Mouse (Mus musculus) macrophage (primary cell): Measurements from ENCODE around the gene Rraga. TPM values are rescaled to one million over a fixed set of nuclear protein-coding genes. Genes with fewer than 3 reads are reported as not detected.

ENCODE experiments used
- H3K27ac ChIP-seq: fragments of 350-480 bp; formaldehyde crosslinking; 2 replicates; pipeline ENCODE4 v1.9.0; 2021
- H3K36me3 ChIP-seq: fragments of 350-480 bp; formaldehyde crosslinking; 2 replicates; pipeline ENCODE4 v1.9.0; 2021; ENCODE audit errors: inconsistent target
- H3K4me3 ChIP-seq: fragments of 350-480 bp; formaldehyde crosslinking; 2 replicates; pipeline ENCODE4 v1.9.0; 2021; ENCODE audit errors: inconsistent target
- H3K79me2 ChIP-seq: fragments of 350-480 bp; formaldehyde crosslinking; 2 replicates; pipeline ENCODE4 v1.9.0; 2021; ENCODE audit errors: inconsistent target
- WGBS: methylation state at CpG from one replicate; pipeline ENCODE4 v1.1.7; 2026; ENCODE audit warnings: inconsistent platforms; ENCODE audit not compliant: missing documents; 5-methylcytosine and 5-hydroxymethylcytosine counted together
- polyA plus RNA-seq: library from polyadenylated mRNA; stranded (reverse); fragments of 250-400 nt; gene quantifications from 3 replicates; pipeline ENCODE4 v1.2.4, GENCODE M21; 2018; ENCODE audit warnings: inconsistent platforms
- total RNA-seq, 78 experiments: library from RNA; depleted of rRNA; stranded (reverse); fragments of 250-400 nt; gene quantifications; 1 replicate in 9 of 78; 2 replicates in 24 of 78; 3 replicates in 43 of 78; 4 replicates in 2 of 78; pipeline ENCODE4 v1.2.4; 2018; ENCODE audit warnings: inconsistent platforms in 56 of 78

Gene Rraga
- total RNA-seq (2018; cell fraction: chromatin; rRNA removed) = 10 to 100 TPM in 9 of 26 experiments, 1 to 10 TPM in 17; 5.5 to 20.8 (median 9.2) TPM
- 10 to 100 TPM; 35.6 to 62.7 (median 48.0) TPM for total RNA-seq (2018; cell fraction: cytosol; rRNA removed)
- 10 to 100 TPM; 13.4 to 39.6 (median 27.9) TPM for total RNA-seq (2018; cell fraction: nucleus; rRNA removed)
- 62.8 to 81.5 TPM (median 63.2 TPM) in 3 replicates for polyA plus RNA-seq

DNA sequence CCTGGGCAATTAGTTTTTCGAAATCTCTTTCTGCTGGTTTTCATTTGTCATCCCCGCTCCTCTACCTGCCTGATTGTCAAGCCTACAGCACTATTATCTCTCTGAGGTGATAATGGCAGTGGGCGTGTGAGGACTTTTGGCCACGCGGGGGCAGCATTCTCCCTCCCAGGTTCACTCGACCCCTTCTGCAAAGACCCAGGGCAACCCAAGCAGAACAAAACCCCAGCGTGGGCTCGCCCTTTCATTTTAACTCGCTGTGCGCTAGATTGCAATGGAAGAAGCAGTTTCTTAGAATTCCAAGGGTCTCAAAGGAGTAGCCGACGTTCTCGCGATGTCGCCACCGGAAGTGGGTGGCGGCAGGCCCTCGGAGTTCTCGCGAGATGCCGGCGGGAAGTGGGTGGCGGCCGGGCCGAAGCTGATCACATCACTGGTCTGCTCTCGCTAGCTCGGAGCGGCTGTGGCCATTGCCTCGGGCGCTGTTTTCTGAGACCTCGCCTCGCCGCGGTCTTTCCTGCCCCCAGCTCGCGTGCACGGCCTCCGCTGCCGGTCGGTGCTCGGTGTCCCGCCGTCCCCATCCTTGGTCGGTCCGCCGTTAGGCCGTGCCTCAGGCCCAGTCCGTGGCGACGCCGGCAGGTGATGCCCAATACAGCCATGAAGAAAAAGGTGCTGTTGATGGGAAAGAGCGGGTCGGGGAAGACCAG, at the start of gene Rraga:
Gene Rraga, plus strand, starts transcription at position 386 of the 701 bp plus-strand sequence.
- Histone ChIP-seq H3K36me3 (no peaks in the 10 kb centered on the region), H3K27ac (peak within 1 kb of the TSS; percentile 87), H3K4me3 (peak within 1 kb of the TSS; percentile 85), H3K79me2 (peaks cover 34% of the 10 kb centered on the region)
- WGBS = under 1% methylated on average over 52 of the region's 53 CpGs

DNA sequence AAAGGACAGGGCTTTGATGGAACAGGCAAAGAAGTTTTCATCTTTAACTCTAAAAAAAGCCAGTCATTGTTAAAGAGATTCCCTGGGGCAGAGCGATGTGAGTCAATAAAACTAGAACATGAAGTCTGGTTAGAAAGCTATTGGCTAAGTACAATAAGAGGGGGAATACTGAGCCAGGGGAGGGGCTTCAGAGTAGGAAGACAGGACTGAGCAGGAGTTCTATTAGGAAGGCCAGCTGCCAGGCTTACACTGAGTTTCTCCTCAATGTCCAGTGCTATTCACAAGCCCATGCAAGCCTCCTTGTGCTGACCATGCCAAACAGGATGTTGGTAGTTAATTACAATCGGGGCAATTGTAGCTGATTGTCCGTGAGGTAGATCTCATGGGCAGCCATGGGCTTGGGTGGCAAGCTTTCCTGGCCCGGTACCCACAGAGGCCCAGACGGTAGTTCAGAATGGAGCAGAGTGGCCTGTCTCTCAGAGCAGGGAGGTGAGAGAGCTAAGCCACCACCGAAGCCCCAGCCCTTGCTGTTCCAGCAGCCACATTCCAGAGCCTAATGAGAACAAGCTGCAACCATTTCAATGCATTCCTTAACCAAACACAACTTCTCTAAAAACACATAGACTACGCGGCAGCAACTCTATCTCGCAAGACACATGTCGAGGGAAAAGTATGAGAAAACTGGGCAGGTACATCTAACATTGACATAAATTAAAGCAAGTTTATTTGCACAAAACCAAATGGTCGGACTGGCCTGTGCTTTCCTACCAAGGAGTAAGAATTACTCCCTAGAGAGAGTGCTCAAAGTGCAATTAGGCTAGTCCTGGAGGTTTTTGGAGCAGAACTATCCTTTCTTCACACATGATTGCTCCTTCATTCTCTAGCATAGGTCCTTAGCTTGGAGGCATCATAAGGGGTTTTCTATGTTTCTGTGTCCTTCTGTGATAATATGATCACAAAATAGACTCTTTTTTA, 48.0 kb upstream of the Rraga start:
- no peaks in the 10 kb centered on the region for H3K36me3 ChIP-seq
- no peaks in the 10 kb centered on the region for H3K79me2 ChIP-seq
- H3K4me3 ChIP-seq = no peak overlapping the region
- no peak overlapping the region for H3K27ac ChIP-seq
- 87% methylated on average over 11 of the region's 11 CpGs for WGBS

DNA sequence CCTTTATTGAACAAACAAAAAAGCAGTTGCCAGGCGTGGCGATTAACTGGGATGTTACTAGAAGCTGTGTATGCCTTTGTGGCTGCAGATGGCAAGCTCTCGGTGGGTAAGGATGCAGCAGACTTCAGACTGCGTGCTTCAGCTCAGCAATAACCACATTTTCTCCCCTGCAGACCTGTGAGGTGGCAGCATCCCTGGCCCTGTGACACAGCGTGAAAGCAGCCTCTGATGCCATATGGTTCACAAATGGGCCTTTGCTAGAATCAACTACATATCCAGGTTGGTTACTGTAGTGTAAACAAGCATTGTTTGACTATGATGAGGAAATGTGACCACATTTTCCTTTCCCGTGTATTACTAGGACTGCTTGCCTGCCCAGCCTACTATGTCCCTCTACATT, 46.3 kb upstream of the Rraga start:
- 78% methylated on average over 6 of the region's 6 CpGs for WGBS
- H3K36me3 ChIP-seq = no peaks in the 10 kb centered on the region
- H3K79me2 ChIP-seq = no peaks in the 10 kb centered on the region
- no peak overlapping the region for H3K4me3 ChIP-seq
- H3K27ac ChIP-seq = no peak overlapping the region

DNA sequence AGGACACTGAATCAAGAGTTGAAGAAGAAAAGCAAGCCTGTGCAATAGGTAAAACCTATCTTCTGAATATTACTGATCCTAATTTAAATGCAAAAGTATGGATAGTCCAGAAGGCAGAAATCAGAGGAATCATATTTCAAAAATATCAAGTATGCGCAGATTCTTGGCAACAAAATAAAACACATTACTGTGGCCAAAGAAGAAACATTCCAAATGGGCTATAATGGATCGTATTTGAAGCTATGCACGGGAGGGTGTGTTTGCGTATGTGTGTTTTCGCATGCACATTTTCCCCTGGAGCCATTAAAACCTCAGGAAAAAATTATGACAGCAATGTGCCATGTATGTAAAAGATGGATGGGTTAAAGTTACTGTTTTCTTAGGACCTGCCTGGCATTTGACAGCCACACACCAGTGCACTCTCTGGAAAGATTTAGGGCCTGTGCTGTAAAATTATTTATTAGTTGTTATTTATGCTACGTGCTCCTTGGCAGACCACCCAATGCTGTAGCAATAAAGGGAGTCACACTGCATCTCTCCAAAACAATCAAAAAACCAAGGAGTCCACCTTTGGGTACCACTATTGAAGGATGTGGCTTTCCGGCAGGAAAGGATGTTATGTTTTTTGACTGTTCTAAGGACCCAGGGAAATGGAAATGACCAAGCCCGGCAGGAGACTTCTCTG, 41.9 kb upstream of the Rraga start:
- Histone ChIP-seq H3K36me3 (no peaks in the 10 kb centered on the region), H3K27ac (no peak overlapping the region), H3K79me2 (no peaks in the 10 kb centered on the region), H3K4me3 (no peak overlapping the region)
- 93% methylated on average over 8 of the region's 8 CpGs for WGBS

DNA sequence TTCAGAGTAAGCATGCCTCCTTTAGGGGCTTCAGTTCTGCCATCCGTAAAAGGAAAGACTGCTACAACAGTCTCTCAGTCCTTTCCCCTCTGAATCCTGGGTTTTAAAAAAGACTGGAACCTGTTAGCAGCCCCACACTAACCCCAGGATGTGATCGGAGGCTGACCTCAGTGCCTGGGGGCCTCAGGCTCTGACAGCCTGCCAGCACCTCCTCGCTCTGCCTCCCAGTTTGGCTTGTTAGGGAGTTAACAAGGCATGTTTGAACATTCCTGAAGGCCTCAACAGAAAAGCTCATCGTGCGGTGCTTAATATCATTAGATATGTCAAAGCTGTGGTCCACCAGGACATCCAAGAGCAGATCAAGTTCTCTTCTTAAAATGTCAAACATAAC, 41.4 kb upstream of the Rraga start:
- Histone ChIP-seq H3K27ac (no peak overlapping the region), H3K4me3 (no peak overlapping the region), H3K36me3 (no peaks in the 10 kb centered on the region), H3K79me2 (no peaks in the 10 kb centered on the region)
- WGBS = 90% methylated on average over 5 of the region's 5 CpGs

DNA sequence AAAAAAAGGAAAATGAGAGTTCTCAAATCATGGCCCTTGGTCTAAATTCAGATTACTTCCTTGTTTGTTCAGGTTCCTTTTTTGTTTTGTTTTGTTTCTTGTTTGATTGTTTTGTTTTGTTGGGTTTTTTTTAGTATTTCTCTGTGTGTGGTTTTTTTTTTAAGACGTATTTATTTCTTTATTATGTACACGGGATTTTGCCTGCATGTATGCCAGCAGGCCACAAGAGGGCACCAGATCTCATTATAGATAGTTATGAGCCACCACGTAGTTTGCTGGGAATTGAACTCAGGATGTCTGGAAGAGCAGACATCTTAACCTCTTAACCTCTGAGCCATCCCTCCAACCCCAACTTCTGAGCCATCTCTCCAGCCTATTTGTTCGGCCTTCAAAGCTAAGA, 37.5 kb upstream of the Rraga start:
- Histone ChIP-seq H3K36me3 (no peaks in the 10 kb centered on the region), H3K27ac (no peak overlapping the region), H3K79me2 (no peaks in the 10 kb centered on the region), H3K4me3 (no peak overlapping the region)
- 22% methylated on average over 4 of the region's 4 CpGs for WGBS

DNA sequence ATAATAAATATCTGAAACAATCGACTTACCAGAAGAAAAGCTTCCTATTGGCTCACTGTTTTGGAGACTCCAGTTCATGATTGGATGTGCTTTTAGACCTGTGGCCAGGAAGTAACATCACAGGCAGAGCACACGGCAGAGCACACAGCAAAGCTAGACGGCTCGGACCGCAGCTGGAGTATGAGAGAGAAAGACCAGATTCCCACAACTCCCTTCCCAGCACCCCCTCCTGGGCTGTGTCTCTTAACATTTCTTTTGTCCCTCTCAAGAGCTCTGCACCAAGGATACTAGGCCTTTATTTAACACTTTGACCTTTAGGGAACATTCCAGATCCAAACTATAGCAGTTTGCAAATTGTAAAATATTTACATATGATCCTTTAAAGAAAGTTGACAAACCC, 36.5 kb upstream of the Rraga start:
- WGBS = 93% methylated on average over 5 of the region's 5 CpGs
- Histone ChIP-seq H3K79me2 (no peaks in the 10 kb centered on the region), H3K4me3 (no peak overlapping the region), H3K27ac (no peak overlapping the region), H3K36me3 (no peaks in the 10 kb centered on the region)

DNA sequence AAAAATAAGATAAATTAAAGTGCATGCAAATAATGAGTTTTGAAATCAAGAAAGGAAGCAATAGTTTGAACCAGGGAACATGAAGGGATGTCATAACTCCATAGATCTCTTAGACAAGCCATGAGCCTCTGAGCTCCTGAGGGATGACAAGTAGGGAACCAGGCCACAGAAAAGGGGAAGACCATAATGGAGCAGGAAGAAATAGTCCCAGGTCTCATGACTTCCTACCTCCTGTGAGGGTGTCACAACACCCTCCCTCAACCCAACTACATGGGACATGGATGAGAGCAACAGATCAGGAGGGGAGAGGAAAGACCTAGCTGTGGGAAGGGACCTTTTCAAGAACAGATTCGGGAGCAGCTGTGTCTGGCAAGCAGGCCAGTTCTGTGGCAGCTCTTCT, 33.9 kb upstream of the Rraga start:
- Histone ChIP-seq H3K4me3 (no peak overlapping the region), H3K27ac (no peak overlapping the region), H3K79me2 (no peaks in the 10 kb centered on the region), H3K36me3 (no peaks in the 10 kb centered on the region)
- WGBS = 93% methylated on average over 1 of the region's 1 CpGs

DNA sequence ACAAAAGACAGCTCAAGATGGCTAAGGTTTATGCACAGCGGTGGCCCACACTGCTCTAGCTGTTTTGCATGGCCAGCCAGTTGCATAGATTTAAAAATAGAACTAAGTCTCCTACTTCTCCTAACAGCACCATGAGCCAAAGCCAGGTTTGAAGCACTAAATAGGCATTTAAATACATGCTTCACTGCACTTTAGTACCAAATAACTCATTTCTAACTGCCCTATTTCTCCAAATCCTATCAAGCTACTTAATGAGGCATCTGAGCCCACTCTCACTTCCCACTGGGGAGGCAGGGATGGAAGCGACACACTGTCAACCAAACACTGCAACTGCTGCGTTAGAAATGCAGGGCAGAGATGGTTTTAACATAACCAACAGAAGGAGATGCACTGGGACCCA, 31.5 kb upstream of the Rraga start:
- H3K79me2 ChIP-seq = no peaks in the 10 kb centered on the region
- H3K4me3 ChIP-seq = no peak overlapping the region
- 73% methylated on average over 3 of the region's 3 CpGs for WGBS
- H3K27ac ChIP-seq = no peak overlapping the region
- H3K36me3 ChIP-seq = no peaks in the 10 kb centered on the region

DNA sequence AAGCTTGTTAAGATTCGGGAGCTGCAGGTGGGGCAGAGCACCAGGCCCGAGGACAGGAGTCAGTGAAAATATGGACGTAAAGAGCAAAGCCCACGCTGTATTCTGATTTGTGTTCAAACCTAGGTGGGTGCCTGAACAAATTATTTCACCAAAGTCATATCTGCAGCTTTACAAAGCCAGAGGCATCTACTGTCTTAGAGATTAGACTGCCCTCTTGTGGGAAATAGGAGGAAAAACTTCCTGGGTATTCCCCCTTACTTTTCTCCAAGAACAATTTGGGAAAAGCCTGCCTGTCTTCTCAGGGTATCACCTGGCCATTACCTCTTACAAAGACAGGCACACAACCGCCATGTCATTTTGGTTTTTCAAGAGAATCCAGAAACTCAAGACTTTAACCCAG, 29.9 kb upstream of the Rraga start:
- Histone ChIP-seq H3K36me3 (no peaks in the 10 kb centered on the region), H3K79me2 (no peaks in the 10 kb centered on the region), H3K27ac (no peak overlapping the region), H3K4me3 (no peak overlapping the region)
- 55% methylated on average over 5 of the region's 5 CpGs for WGBS

DNA sequence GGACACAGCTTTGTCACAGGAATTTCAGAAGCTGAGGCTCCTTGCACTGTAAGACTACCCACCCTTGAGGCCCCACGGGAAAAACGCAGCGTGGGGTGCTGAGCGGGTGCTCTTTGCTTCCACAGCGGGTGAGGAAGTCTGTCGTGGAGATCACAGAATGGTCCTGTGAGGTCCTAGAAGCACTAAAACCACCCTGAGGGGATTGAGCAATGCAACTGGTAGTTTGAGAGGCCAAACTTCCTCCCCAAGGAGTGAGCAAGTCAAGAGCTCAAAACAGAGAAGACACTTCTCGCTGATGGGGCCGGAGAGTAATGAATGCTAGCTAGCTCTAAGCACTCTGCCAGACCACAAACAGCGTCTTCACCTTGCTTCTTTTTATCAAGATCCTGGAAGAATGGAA, 27.1 kb upstream of the Rraga start:
- H3K36me3 ChIP-seq = no peaks in the 10 kb centered on the region
- WGBS = 15% methylated on average over 9 of the region's 9 CpGs
- H3K79me2 ChIP-seq = no peaks in the 10 kb centered on the region
- H3K27ac ChIP-seq = no peak overlapping the region
- no peak overlapping the region for H3K4me3 ChIP-seq

DNA sequence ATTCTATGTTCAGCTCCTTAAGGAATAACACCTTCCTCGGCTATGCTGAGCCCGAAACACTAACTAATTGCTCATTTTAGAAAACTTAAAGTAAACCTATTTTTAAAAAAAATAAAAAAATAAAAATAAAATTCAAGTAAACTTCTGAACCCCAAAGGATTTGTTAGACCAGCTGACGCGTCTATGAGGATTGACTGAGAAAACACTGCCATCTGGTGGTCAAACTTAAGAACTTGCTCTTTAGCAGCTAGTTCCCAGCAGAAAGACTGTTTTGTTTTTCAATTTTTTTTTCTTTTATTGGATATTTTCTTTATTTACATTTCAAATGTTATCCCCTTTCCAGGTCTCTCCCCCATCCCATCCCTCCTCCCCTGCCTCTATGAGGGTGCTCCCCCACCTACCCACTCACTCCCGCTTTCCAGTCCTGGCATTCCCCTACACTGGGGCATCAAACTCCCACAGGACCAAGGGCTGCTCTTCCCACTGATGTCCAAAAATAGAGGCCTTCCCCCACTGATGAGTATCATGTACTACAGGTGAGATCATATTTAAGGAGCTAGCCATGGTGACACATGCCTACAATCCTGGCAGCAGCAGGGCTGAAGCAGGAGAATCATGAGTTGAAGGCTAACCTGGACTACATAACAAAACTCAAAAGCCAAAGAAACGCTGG, 20.3 kb upstream of the Rraga start:
- Histone ChIP-seq H3K27ac (no peak overlapping the region), H3K79me2 (no peaks in the 10 kb centered on the region), H3K36me3 (no peaks in the 10 kb centered on the region), H3K4me3 (no peak overlapping the region)
- 31% methylated on average over 6 of the region's 6 CpGs for WGBS

DNA sequence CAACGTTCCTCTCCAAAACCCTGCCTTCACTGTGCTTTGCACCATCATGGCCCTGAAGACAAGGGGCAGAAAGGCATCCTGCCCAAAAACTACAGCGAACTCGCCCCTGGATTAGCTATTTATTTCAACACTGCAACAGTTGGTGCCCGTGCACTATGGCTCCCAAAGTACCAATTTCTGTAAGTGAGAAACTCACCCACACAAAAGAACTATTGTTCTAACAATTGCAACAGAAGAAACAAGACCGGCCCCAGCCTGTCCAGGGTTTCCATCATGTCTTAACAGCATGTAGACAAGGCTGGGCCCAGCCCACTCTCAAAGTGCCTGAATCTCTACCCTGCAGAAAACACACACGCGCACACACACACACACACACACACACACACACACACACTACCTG, 18.1 kb upstream of the Rraga start:
- H3K36me3 ChIP-seq = no peaks in the 10 kb centered on the region
- H3K27ac ChIP-seq = no peak overlapping the region
- no peaks in the 10 kb centered on the region for H3K79me2 ChIP-seq
- WGBS = 88% methylated on average over 7 of the region's 7 CpGs
- no peak overlapping the region for H3K4me3 ChIP-seq

DNA sequence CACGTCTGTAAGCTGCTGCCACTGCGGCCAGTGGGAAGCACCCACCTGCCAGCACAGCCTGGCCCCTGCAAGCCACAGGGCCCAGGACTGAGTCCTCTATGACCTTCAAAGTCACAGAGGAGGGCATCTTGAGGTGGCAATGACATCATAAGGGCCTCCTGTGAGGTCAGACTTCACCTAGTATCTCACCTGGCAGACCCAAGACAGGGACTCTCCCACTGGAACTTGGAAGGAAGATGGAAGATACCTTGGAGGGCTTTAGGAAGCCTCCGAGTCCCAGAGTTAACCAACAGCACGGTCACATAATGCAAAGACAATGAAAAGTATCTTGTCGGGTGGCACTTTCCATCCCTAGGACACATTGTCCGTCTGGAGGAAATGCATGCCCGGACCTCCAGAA, 17.2 kb upstream of the Rraga start, which contains the start of gene Saxo1:
Gene Saxo1, minus strand, starts transcription at position 101 of the 400 bp plus-strand sequence.
- Histone ChIP-seq H3K79me2 (no peaks in the 10 kb centered on the region), H3K27ac (no peak within 1 kb of the TSS)
- WGBS = 94% methylated on average over 7 of the region's 7 CpGs

More for the DNA sequence above, 17.2 kb upstream of the Rraga start, which contains the start of gene Saxo1:
- H3K4me3 ChIP-seq = no peak within 1 kb of the TSS
- H3K36me3 ChIP-seq = no peaks in the 10 kb centered on the region
